Mouse (Mus musculus) C2C12 (cell line): ENCODE data around the gene Etv2.

ENCODE experiments used
- CEBPB ChIP-seq: IDR thresholded peaks from one replicate; pipeline ENCODE4 v1.6.1; 2011; ENCODE audit warnings: low read depth, mild to moderate bottlenecking, control low read depth, moderate library complexity
- CTCF ChIP-seq: IDR thresholded peaks from one replicate; pipeline ENCODE4 v1.5.1; 2011; ENCODE audit not compliant: control insufficient read depth, insufficient read depth, insufficient read length
- MAX ChIP-seq: IDR thresholded peaks from one replicate; pipeline ENCODE4 v1.6.1; 2011; ENCODE audit warnings: mild to moderate bottlenecking, control low read depth
- MYOD1 ChIP-seq: IDR thresholded peaks from one replicate; pipeline ENCODE4 v1.6.1; 2011; ENCODE audit warnings: low read depth; ENCODE audit not compliant: control insufficient read depth, insufficient read length
- USF1 ChIP-seq: IDR thresholded peaks from one replicate; pipeline ENCODE4 v1.6.1; 2011; ENCODE audit warnings: low read depth, mild to moderate bottlenecking, control low read depth, moderate library complexity

GRCm38 (mm10) chr7:30618658-30619057, 17.0 kb downstream of the Etv2 start:
- TF ChIP-seq CTCF (no peak), USF1 (no peak), MYOD1 (no peak), CEBPB (no peak), MAX (no peak)
